Mouse (Mus musculus) layer of hippocampus, adult 9-10 months (tissue): ENCODE results near the gene Sf3b6.
"Not testable (repeated sequence)": the region's sequence is repeated elsewhere in the genome, so short reads cannot be mapped to it uniquely, and the experiment has no call there.

Experiments used
- DNase-seq: peaks from one replicate; pipeline ENCODE4 v3.0.0; 2022; ENCODE audit warnings: low spot score

Gene Sf3b6

DNA sequence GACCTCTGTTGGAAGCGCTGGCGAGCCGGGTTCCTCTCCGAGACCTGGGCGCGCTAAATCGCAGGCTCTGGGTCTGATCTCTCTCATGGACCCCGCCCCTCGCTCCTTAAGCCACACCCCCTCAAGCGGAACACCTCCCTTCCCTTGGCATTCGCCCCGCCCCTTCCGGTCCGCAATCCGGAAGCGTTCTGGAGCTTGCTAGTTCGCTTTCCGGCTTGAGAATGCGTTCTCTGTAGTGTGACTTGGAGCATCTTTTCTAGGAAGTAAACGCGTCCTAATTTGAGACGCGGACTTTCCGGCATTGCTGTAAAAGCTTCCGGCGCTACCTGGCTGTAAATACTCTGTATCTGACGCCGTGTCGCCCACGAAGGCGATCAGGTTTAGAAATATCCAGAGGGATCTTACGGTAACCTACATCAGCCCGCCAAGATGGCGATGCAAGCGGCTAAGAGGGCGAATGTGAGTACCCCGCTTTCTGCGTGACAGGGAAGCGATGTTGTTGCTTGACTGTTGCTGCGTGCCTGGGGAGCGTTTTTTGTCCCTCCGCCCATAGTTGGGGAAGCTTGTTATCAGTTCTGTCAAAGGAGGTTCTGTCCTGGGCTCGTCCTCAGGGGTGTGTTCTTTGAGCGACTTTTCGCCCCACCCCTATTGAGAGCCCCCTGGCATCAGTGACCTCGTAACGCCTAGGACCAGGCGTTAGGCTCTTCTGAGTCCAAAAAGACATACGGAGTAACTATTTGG, at the start of gene Sf3b6:
Sf3b6 (plus strand) TSS at position 184 of the 741 bp plus-strand sequence.
- peak; percentile 93 for DNase-seq

DNA sequence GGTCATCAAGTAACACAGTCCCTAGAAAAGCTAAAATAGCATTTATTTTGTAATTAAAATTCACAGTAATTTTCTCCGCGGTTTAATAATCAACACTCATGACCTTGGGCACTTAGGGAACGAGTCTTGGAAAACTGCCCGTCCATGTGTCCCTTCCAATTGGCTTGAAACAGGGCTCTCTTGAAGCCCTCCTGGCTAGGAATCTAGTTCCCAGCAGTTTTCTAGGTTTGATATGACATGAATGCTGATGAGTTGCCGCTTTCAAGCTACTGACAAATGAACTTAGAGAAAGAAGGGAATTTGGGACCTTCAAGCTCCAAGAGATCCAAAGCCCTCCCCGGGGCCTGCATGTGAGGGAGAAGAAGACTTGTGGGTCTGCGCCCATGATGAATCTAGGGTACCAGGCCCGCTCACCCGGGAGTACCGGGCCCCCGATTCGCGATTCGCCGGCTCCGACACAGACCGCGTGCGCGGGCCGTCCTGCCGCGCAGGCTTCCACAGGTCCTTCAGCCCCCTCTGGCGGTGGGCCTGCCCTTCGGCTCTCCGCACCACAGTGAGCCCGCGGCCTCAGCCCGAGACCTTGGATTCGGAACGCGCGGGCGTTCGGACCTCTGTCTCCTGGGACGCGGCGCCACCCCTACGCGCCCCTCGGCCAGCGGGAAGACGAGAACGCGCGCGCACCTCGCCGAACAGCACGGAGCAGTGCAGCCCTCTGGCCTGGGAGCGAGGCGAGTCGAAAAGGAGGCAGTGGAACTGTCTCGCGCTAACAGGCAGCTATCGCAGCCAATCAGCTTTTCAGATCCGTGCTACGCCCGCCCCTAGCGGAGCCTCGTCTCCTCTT, 48.6 kb upstream of the Sf3b6 start, which contains the start of the genes Pfn4 and Fam228b:
Pfn4 (plus strand) TSS at position 531 of the 841 bp plus-strand sequence.
Fam228b (minus strand) TSS at position 776 of the 841 bp plus-strand sequence.
- DNase-seq = peak; percentile 97

GRCm38 (mm10) chr12:4769333-4769723, 48.0 kb upstream of the Sf3b6 start:
- DNase-seq = no peak

DNA sequence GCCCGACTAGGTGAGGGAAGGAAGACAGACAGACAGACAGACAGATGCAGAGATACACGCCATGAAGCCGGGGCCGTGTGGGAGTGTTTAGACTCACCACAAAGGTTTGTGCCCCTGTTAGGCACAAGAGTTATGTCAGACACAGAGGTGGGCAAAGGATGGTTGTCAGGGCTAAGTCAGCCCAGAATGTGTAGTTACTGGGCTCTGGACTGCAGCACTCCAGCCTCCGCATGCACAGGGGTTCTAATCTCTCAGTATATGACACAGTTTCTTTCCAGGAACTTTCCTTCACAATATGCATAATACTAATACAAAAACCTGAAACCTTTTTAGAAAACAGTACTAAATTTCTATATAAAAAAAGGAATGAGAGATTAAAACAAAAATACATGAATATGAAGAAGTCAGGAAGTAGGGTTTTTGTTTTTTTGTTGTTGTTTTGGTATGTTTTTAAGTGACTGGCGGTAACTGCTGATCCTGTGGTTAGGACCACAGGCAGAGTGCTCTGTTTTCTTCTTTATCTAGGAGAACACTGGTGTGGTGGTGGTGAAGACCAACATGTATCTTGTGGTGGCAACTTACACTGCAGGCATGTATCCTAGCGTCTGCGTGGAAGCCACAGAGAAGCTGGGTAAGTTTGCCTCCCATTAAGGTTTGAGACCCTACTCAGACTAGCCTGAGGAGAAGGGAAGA, 42.3 kb upstream of the Sf3b6 start:
- no peak for DNase-seq

DNA sequence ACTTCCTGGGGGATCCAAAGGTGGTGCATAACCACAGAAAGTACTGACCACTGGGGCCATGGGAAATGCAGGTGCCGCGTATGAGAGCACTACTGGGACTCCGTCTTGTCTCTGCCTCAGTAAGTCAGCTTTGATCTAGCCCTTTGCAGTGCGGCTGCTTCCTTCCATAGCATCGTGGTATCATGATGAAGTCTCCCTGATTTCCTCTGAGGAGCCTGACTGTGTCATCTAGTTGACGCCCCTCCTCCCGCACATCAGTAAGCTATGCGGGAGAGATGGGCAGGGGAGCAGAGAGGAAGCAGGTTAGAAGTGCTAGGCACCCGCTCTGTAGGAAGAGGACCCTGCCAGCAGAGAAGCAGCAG, 41.8 kb upstream of the Sf3b6 start:
- DNase-seq = no peak

GRCm38 (mm10) chr12:4777734-4778133, 39.6 kb upstream of the Sf3b6 start:
- no peak for DNase-seq

DNA sequence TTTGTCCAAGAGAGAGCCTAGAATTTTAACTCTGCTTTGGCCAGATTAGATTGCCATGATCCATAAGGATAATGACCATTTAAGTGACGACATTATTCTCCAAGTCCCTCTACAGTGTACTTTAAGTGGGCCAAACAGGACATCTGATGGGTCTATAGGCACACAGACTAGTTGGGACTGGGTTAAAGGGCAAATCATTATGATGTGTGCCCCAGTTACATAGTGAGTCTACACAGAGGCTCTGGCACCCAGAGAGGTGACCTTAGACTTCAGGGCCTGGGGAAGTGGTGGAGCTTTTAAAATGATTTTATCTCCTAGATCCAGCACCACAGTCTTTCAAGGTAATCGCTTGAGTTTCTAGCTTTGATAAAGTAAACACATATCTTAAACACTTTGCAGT, 37.1 kb upstream of the Sf3b6 start:
- no peak for DNase-seq

DNA sequence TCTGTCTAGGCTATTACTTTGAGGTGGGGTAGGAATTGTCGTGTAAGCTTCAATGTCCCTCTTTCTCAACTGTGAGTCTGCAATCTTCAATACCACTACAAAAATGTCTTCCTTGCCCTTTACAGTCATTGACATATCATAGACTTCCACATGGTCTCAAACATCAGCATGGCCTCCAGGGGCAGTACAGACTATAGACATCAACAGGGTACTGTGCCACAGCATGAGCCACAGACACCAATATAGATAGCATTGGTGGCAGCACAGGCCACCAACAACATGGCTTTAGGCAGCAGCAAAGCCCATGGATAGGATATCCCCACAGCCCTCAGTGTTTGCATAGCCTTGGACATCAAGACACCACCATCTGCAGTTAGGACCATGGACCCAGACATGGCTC, 36.1 kb upstream of the Sf3b6 start:
- no peak for DNase-seq

- not testable (repeated sequence) for DNase-seq
Observed at GRCm38 (mm10) chr12:4781725-4782404, 35.5 kb upstream of the Sf3b6 start.

GRCm38 (mm10) chr12:4783598-4783997, 33.7 kb upstream of the Sf3b6 start:
- no peak for DNase-seq

DNA sequence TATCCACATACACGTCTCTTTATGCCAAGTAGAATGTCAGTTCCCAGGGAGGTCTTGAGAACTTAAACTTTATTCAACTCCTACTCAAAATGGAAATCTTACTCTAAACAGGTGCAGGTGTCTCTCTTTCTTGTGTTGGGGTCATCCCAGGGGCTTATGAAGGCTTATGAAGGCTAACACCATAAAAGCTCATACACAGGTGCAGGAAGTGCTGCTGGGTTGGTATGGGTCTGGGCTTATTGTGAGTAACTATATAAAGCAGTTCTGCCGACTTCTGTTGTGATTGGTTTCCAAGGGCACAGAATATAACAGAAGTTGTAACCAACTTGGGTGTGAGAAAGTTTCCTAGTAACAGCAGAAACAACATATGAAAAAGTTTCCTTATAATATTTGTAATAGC, 32.9 kb upstream of the Sf3b6 start:
- DNase-seq = no peak

DNA sequence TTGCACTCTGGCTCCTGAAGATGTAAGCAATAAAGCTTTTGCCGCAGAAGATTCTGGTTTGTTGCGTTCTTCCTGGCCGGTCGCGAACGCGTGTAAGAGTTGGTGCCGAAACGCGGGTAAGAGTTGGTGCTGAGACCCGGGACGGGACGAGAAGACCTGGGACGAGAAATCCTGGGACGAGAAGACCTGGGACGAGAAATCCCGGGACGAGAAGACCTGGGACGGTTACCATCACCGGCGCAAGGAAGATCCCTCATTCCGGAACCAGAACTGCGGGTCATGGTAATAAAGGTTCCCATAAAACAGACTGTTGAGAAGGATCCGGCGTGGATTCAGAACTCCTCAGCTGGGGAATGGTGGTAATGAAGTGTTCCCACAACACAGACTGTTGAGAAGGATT, 29.2 kb upstream of the Sf3b6 start:
- DNase-seq = not testable (repeated sequence)

GRCm38 (mm10) chr12:4793718-4794117, 23.6 kb upstream of the Sf3b6 start:
- no peak for DNase-seq

GRCm38 (mm10) chr12:4797471-4797870, 19.9 kb upstream of the Sf3b6 start:
- not testable (repeated sequence) for DNase-seq

DNA sequence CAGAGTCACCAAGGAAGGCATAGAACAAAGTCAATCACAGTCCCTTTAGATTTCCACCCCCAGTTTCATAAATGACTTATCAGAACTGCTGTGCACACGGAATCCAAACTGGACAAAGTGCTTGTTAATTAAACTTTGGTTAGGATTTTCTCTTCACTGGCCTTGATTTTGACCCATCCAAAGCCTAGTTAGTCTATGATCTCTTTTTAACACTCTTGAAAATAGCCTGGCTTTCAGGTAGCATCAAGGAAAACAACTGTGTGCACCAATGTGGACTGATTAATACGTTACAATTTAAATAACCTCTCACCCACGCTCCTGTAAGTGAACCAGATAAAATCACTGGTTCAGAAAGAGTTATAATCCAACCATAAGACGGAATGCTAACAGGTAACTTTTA, 6.3 kb upstream of the Sf3b6 start:
- DNase-seq = no peak

DNA sequence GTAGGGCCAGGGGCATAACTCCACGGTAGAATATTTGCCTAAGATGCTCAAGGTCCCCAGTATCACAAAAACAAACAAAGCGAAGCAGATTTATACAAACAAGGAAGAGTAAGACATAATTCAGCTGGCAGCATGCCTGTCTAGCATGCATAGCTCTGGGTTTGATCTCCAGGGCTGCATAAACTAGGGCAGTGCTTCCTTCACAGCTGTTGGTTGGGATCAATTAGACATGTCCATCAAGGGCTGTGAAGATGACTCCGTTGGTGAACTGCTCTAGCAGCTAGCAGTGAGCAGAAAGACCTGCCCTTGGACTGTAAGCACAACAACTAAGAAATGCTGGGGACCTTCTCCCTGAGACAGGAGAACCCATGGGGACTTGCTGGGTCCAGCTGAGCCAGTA, 5.6 kb upstream of the Sf3b6 start:
- no peak for DNase-seq

GRCm38 (mm10) chr12:4813636-4814035, 3.7 kb upstream of the Sf3b6 start:
- DNase-seq = no peak

DNA sequence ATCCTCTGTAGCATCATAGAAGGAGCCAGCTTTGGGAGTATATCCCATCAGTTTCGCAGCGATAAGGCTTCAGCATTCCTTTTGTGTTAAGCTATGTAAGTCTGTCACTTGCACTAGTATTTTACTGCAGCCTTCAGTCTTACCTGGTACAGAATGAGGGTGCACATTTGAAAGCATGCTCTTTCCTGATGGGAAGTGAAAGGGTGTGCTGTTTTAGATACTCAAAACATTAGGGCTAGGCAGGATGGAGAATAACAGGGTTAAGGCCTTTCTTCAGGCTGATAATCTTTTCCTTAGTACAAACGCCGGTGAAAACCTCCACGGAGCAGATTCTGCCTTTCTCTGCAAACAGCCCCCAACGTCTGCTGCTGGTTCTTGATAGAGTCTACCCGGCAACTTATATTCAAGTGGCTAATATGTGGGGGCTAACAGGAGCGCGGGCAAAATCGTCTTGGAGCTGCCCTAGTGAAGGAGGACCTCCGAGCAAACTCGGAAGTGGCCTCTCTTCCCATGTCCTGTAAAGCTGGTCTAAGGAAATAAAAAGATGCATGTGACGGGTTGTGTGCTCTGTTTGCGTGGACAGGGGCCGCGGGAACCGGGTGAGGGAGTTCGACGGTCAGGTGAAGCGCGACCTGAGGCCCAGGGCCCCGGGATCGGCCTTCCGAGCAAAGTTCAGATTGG, 524 bp upstream of the Sf3b6 start:
- DNase-seq = no peak

DNA sequence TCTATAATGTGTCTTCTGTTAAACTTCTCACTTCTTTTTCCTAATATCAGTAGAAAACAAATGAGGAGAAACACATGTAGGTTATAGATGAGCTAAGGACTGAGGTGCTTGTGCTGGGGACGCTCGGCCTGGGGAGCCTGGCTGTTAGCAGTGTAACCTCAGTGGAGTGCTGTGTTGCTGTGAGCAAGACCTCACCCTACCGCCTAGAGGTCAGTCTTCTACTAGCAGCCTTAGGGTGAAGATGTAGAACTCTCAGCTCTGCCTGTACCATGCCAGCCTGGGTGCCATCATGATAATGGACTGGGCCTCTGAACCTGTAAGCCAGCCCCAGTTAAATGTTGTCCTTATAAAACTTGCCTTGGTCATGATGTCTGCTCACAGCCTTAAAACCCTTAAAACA, 9.9 kb downstream of the Sf3b6 start:
- DNase-seq = no peak

DNA sequence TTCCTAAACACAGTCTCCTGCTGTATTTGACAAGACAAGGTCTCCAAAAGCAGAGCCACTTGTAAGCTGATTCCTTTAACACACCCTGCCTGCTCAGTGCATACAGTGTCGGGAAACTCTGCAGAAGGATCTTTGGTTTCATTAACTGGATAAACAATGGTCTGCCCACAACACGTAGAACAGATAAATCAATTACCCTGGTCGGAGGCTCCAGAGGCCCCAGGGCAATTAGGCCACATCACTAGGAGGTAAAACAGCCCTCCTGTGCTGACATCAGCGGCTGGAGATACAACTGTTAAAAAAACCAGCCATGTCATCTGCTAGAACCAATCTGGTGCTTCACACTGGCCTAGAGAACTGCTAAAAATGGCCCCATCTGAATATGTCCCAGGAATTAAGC, 19.6 kb downstream of the Sf3b6 start:
- DNase-seq = no peak

DNA sequence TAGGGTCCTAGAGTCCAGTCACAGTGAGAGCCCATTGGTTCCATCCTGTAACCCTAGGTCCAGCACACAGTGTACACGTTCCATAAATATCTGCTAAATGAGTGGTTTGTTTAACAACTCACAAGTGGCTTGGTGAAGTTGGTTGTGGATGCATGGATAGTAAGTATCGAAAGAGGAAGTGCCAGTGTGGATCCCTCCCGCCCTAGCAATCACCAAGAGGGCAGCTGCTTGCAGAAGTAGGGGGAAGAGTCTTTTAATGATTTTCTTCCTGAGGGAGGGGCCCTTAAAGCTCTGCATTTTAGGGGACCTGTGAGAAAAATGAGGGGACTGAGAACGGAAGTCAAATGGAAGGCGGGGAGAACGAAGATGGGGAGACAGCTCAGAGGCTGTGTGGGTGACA, 22.7 kb downstream of the Sf3b6 start:
- no peak for DNase-seq

- no peak for DNase-seq
Observed at GRCm38 (mm10) chr12:4840741-4841140, 23.4 kb downstream of the Sf3b6 start.
